Mouse (Mus musculus) MEL (cell line): ENCODE results near the gene Rassf9. TPM values are rescaled to one million over a fixed set of nuclear protein-coding genes. Genes with fewer than 3 reads are reported as not detected.

ENCODE experiments used
- polyA plus RNA-seq, 2 experiments: library from polyadenylated mRNA; stranded (reverse) in 1 of 2; unstranded in 1 of 2; fragments of >175 nt in 1 of 2; fragments of >200 nt in 1 of 2; gene quantifications; 2 replicates each; pipeline versions ENCODE4 v1.2.1 to v1.2.4; 2012; ENCODE audit warnings: low replicate concordance in 2 of 2, low read depth in 1 of 2; ENCODE audit not compliant: insufficient read length in 2 of 2, insufficient read depth in 1 of 2, missing spikeins in 1 of 2
- total RNA-seq: library from RNA; depleted of rRNA; stranded (reverse); fragments of 300-350 nt; gene quantifications from 2 replicates; pipeline ENCODE4 v1.2.3, GENCODE M21; 2012; rRNA removed

Gene Rassf9
- total and polyA plus RNA-seq, 3 experiments, result not detected

Other genes with a start within 250 kb of the Rassf9 start
- not detected in 2 replicates for gene Nts, start 21.7 kb upstream of the Rassf9 start, total RNA-seq
- not detected for gene Nts, start 21.7 kb upstream of the Rassf9 start, polyA plus RNA-seq